Mouse (Mus musculus): ENCODE data around the gene Cmip. TPM values are rescaled to one million over a fixed set of nuclear protein-coding genes. Genes with fewer than 3 reads are reported as not detected.

The Cmip gene
- total RNA-seq, 2 experiments from 2014 or later: 278 to 289 TPM

- DNase-seq: peak in 1 of 2 experiments; percentile 53
These were observed 171.8 kb downstream of the Cmip start for GRCm38 (mm10) chr8:117428524-117429162.

- no peak for DNase-seq
These were observed 173.8 kb downstream of the Cmip start for GRCm38 (mm10) chr8:117430624-117431023.

GRCm38 (mm10) chr8:117431554-117431953 is 174.7 kb downstream of the Cmip start:
- no peak for DNase-seq

GRCm38 (mm10) chr8:117432111-117432510 is 175.2 kb downstream of the Cmip start:
- no peak for DNase-seq

GRCm38 (mm10) chr8:117433968-117434367 is 177.1 kb downstream of the Cmip start:
- DNase-seq: no peak

GRCm38 (mm10) chr8:117436786-117437185 is 179.9 kb downstream of the Cmip start:
- DNase-seq: no peak

- DNase-seq: peak; percentile 32 to 38
These were observed 180.8 kb downstream of the Cmip start for GRCm38 (mm10) chr8:117437616-117438015.

GRCm38 (mm10) chr8:117440317-117440716 is 183.5 kb downstream of the Cmip start:
- DNase-seq: no peak

- no peak for DNase-seq
These were observed 183.9 kb downstream of the Cmip start for GRCm38 (mm10) chr8:117440759-117441158.

- DNase-seq: no peak
These were observed 188.6 kb downstream of the Cmip start for GRCm38 (mm10) chr8:117445507-117445906.

GRCm38 (mm10) chr8:117446344-117446997 is 189.6 kb downstream of the Cmip start:
- no peak for DNase-seq

GRCm38 (mm10) chr8:117451072-117451471 is 194.2 kb downstream of the Cmip start:
- peak; percentile 55 to 64 for DNase-seq

GRCm38 (mm10) chr8:117453974-117454373 is 197.1 kb downstream of the Cmip start:
- no peak for DNase-seq

GRCm38 (mm10) chr8:117454516-117455116 is 197.8 kb downstream of the Cmip start:
- no peak for DNase-seq

GRCm38 (mm10) chr8:117455701-117456100 is 198.8 kb downstream of the Cmip start:
- DNase-seq: no peak

- DNase-seq: no peak
These were observed 201.6 kb downstream of the Cmip start for GRCm38 (mm10) chr8:117458440-117458839.

- no peak for DNase-seq
These were observed 205.9 kb downstream of the Cmip start for GRCm38 (mm10) chr8:117462701-117463284.

GRCm38 (mm10) chr8:117464525-117464924 is 207.7 kb downstream of the Cmip start:
- no peak for DNase-seq

GRCm38 (mm10) chr8:117465250-117465649 is 208.4 kb downstream of the Cmip start:
- DNase-seq: peak; percentile 42 to 46

- DNase-seq: no peak
These were observed 210.6 kb downstream of the Cmip start for GRCm38 (mm10) chr8:117467466-117467865.

- no peak for DNase-seq
These were observed 212.8 kb downstream of the Cmip start for GRCm38 (mm10) chr8:117469431-117470341.

- DNase-seq: peak; percentile 77 to 79
These were observed 213.5 kb downstream of the Cmip start for GRCm38 (mm10) chr8:117470342-117470781.
